Mouse (Mus musculus): ENCODE measurements around the gene Aqp5.

DNA sequence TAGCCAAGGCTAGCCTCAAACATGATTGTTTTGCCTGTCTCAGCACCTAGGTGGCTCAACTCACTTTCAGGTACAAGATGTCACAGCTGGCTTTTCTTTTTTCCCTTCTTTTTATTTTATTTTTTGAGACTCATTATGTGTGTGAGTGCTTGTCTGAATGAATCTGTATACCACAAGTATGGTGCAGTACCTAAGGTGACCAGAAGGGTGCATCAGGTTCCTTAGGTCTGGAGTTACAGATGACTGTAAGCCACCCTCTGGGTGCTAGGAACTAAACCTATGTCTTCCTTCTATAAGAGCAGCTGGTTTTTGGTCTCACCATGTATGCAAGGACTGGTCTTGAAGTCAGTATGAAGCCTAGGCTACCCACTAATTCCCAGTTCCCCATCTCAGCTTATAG is 41.0 kb downstream of the Aqp5 start:
- TF ChIP-seq CTCF (IDR thresholded peaks at IDR 0.05) (peak; percentile 58), EP300 (IDR thresholded peaks at IDR 0.05) (no peak)

Data from lung, postnatal 0 days (tissue).